Mouse (Mus musculus): ENCODE results near the gene Hs3st6.
A peak's percentile ranks its signal among the peaks of the same experiment; 100 is the strongest.

Hs3st6 gene

DNA sequence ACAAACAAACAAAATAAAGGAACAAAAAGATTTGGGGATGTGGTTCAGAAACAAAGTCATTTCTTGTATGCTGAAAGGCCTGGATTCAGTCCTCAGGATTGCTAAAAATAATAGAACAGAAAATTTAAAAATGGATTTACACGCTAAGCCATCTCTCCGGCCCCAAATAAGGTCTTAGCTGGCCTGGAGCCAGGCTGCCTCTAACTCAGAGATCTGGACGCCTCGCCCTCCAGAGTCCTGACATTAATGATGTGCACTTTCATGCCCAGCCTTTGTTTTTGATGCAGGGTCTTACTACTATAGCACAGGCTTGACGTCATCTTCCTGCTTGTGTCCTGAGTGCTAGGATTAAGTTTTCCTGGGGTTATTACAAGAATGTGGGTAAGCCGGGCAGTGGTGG lies 23.7 kb upstream of the Hs3st6 start:
- DNase-seq, result no peak

- DNase-seq, result no peak
These were observed 22.0 kb upstream of the Hs3st6 start for GRCm38 (mm10) chr17:24730787-24731186.

DNA sequence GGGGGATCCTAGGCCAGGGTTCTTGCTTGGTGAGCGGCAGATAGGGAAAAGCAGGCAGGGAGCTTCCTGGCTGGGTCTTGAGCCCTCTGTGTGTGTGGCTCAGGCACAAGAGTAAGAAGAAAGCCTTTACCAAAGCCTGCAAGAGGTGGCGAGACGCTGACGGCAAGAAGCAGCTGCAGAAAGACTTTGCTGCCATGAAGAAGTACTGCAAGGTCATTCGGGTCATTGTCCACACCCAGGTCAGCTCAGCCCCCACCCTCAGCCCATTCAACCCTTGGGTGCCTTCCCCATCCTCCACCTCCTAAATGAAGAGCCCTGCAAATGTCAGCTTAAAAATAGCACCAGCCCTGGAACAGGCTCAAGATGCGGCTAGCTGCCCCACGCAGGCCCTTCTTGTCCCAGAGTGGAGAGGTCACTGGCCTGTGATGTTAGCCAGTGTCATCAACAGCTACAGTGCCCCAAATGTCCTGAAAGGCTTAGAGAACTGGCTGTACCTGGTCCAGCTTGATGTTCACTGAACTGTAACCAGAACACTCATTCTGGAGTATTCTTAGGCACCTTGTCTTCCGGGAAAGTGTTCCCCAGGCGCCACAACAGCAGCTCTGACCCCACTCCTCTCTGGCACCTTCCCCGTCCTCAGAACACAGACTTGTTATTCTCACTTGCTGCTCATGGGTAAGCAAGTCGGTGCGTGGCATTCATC lies 20.4 kb upstream of the Hs3st6 start:
- DNase-seq, result no peak

- no peak for DNase-seq
These were observed 19.2 kb upstream of the Hs3st6 start for GRCm38 (mm10) chr17:24733434-24734050.

DNA sequence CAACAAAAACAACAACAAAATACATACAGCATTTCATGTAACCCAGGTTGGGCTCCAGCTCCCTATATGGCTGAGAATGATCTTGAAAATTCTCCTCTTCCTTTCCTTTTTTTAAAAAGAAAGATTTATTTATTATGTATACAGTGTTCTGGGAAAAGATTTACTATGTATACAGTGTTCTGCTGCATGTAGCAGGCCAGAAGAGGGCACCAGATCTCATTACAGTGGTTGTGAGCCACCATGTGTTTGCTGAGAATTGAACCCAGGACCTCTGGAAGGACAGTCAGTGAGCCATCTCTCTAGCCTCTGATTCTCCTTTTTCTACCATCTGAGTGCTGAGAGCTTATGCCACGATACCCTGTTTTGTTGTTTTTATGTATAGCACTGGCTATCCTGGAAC lies 18.3 kb upstream of the Hs3st6 start:
- DNase-seq, result no peak

DNA sequence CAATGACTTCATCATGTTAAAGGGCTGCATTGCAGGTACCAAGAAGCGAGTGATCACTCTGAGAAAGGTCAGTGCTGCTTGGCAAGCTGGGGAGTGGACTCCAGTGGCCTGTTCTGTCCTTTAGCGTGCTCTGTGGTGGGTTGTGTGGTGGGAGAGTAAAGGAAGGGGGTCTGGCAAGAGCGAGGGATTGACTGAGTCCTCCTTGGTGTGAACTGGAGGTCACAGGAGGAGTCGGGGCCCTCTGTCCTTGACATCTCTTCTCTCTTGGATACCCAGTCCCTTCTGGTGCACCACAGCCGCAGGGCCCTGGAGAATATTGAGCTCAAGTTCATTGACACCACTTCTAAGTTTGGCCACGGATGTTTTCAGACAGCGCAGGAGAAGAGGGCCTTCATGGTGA lies 17.3 kb upstream of the Hs3st6 start:
- DNase-seq, result no peak

DNA sequence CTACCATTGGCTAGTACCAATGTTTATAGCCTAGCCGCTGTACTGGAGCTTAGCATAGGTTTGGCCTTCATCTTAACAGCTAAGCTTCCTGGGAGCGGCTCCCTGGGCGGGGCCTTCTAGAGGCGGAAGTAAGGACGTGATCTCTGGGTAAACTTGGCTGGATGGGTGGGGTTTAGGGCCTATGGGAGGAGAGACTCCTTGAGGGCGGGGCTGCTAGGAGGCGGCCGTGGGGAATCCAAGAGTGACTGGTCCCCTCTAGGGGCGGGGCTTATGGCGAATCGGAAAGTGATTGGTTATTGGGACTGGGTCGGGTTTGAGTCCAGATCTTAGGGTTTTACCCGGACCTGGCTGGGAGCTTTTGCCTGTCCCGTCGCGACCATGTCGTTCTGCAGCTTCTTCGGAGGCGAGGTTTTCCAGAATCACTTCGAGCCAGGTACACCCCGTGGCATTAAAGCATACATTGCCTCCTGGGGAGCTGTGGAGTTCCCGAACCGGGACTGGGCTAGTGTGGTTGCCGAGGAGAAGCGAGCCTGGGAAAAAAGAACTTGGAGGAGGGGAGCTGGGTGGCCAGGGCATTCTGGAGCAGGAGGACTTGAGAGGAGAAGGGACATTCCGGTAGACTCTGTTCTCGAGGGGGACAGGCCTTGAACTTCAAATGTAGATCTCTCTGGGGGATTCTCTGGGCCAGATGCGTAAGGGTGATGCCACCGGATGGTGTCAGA lies 16.3 kb upstream of the Hs3st6 start, which contains the start of gene Msrb1:
Msrb1 (plus strand) TSS at position 313 of the 722 bp plus-strand sequence.
- DNase-seq, result peak; percentile 95 to 97

- DNase-seq, result no peak
These were observed 15.5 kb upstream of the Hs3st6 start for GRCm38 (mm10) chr17:24737135-24737810.

DNA sequence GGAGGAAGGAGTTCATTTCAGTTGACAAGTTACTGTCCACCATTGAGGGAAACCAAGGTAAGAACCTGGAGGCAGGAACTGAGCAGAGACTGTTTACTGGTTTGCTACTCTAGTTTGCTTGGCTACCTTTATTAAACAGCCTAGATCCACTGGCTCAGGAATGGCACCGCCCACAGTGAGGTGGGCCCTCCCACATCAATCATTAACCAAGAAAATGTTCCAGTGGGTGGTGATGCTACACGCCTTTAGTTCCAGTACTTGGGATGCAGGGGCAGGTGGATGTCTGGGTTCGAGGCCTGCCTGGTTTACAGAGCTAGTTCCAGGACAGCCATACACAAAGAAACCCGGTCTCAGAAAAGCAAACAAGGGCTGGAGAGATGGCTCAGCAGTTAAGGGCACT lies 14.6 kb upstream of the Hs3st6 start:
- peak; percentile 47 to 62 for DNase-seq

GRCm38 (mm10) chr17:24739926-24740325 lies 12.9 kb upstream of the Hs3st6 start:
- DNase-seq, result no peak

DNA sequence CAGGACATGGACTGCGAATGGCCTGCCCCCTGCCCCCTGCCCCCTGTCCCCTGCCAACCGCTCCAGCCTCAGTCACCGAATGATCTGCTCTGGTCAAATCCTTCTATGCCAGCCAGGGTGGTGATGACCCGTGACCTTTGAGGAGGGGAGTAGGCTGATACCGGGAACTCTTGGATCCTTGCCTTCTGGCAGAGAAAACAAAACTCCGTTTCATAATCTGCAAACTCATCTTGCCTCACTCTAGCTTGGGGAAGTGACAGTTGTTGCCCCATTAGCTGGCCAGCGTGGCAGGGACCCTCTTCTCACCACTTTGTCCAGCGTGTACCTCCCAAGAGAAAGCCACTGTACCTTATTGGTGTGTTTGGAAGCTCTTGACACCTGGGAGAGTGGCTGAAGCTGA lies 10.5 kb upstream of the Hs3st6 start:
- no peak for DNase-seq

DNA sequence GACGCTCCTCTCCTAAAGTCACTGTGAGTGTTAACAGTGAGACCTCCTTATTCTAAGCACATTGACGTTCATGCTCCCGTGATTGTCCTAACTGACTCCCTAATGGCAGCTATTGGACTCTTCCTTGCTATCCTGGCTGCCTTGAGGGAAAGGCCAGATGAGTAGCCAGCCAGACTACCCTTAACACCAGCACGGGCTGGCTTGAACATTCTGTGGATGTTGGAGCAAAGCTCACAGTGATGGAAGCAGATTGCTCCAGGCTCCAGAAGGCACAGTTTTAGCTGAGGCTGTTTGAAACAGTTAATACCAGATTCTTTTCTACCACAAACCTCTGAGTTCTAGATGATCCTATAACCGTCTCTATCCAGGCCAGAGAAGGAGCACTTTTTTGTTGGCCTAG lies 8.9 kb upstream of the Hs3st6 start:
- DNase-seq, result no peak

DNA sequence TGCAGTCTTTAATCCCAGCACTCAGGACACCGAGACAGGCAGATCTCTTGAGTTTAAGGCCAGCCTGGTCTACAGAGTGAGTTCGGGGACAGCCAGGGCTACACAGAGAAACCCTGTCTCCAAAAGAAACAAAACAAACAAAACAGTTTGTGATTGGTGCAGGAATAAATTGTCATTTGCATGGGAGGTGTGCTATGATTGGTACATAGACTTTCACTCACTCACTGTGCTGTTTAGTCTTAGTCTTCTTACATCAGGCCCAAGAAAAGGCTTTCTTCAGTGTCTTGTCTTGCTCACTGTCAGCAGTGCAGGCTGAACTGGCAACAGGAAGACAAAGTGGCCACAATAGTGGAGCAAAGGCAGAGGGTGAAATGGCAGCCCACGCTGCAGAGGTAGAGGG lies 8.4 kb upstream of the Hs3st6 start:
- DNase-seq, result no peak

GRCm38 (mm10) chr17:24745526-24746497 lies 7.0 kb upstream of the Hs3st6 start:
- DNase-seq, result peak; percentile 91 to 92

DNA sequence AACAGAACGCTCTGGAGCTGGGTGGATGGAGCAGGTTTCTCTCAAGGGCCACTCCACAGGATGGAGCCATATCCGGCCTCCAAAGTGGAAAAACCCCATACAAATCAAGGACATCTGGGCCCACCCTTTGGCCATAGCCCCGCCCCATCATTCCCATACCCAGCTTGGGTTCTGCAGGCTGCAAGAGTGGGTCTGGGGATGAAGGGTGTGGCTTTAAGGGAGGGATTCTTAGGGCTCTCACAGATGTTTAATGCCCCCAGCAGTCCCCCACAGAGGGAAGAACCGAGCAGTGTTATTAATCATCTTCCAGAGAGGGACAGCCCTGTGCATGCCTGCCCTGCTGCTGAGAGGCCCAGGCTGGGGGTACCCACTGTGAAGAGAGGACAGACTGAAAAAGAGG lies 5.8 kb upstream of the Hs3st6 start:
- DNase-seq, result no peak

GRCm38 (mm10) chr17:24751528-24751927 lies 1.3 kb upstream of the Hs3st6 start:
- no peak for DNase-seq

DNA sequence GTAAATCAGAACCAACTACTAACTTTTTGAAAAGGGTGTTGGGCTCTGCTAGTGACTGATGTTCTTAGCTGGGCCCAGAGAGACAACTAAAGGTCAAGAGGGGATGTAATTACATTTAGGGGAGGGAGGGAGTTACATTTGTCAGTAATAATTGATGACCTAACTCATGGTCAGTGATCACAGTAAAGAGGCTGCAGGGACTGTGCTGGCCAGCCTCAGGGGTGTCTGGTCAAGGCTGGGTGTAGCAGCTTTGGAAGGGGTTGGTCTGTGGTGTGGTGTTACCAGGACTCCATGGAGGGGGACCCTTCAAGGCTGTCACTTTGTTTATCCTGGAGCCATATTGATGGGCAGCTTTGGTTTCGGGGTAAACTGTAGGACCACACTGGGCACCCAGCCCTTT lies 4.6 kb downstream of the Hs3st6 start:
- DNase-seq, result no peak

GRCm38 (mm10) chr17:24761121-24761520 lies 8.3 kb downstream of the Hs3st6 start:
- DNase-seq, result peak; percentile 39 to 66

GRCm38 (mm10) chr17:24765016-24765905 lies 12.5 kb downstream of the Hs3st6 start:
- peak in 1 of 2 experiments; percentile 44 for DNase-seq

DNA sequence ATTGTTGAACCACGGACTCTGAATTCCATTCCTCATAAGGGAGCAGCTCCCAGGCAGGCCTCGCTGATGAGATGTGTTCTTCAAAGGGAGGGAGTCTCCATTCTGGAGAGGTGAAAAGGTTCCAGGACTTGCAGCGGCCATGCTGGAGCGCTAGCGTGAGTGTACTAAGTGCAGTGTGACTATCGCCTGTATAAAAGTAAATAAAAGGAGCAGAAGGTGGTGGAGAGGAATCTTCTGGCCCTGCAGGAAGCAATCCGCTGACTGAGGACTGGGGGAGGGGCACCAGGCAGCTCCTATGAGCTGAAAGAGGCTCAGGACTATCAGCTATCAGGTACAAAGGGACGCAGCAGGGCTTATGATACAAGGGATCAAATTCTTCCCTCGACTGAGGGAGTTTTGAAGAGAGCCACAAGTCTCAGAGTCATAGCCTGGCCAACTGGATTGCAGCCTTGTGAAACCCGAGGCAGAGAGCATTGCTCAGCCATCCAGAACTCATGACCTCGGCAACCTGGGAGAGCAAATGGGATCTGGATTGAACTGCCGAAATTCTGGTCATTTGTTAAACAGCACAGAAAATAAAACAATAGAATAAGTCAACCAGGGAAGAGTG lies 13.6 kb downstream of the Hs3st6 start:
- DNase-seq, result peak; percentile 44 to 56

DNA sequence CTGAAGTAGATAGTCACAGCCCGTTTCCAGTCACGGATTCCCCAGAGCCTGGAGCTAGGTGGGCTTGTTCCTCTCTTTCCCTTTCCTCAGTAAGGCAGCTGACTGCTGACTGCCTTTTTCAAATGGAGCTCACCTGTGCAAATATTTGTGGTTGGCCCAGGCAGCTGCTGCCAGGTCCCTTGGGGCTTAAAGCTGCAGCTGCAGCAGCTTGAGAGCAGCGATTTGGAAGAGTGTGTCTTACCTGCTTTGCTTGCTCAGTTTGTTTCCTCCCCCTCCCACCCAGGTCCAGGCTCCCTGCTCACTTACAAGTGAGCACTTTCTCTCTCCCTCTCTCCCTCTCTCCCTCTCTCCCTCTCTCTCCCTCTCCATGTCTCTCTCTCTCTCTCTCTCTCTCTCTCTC lies 16.4 kb downstream of the Hs3st6 start:
- no peak for DNase-seq
